Comparison of ENCODE assay signal across 8 mouse cellular contexts in genomic region chr2:118882840-118883679, GRCm38 (mm10). TPM values are rescaled to one million over a fixed set of nuclear protein-coding genes. Genes with fewer than 3 reads are reported as not detected.
DNase-seq lines count a peak whose midpoint lies in the region; ATAC-seq lines count a peak whose summit lies in the region.

No protein-coding gene starts in this region.

- H3K36me3 ChIP-seq in hindbrain, embryonic 15.5 days = 0 out of 2 replicates have a peak, but pooled peaks cover 4% of the 10 kb centered on the region

- DNase-seq in R1 (ENCODE audit: low read depth, low spot score) = peak; percentile 70
- DNase-seq in cerebellum, postnatal 25 days = peak; percentile 94
- peak; percentile 91 to 93 for DNase-seq in frontal cortex, postnatal 25 days (ENCODE audit: low spot score in 2 of 2)
- DNase-seq in left cerebral cortex, adult 18-20 months (ENCODE audit: low spot score in 2 of 2) = peak; percentile 91 to 93
- DNase-seq in right cerebral cortex, adult 18-20 months = peak; percentile 86
- DNase-seq in urinary bladder, postnatal 10 days (ENCODE audit: low spot score) = peak; percentile 73

- peaks cover 12% of the 10 kb centered on the region for H3K4me1 ChIP-seq in hindbrain, embryonic 15.5 days (replicated peaks)

- 2% methylated on average over 32 of the region's 32 CpGs for WGBS in hindbrain, embryonic 15.5 days

- H3K9ac ChIP-seq in hindbrain, embryonic 15.5 days = peak overlapping the region; percentile 47

- no peak overlapping the region for H3K27ac ChIP-seq in hindbrain, embryonic 15.5 days (replicated peaks)

- peak; percentile 80 for ATAC-seq in hindbrain, embryonic 15.5 days (ENCODE audit: low FRiP score, low read depth)
- peak; percentile 96 for ATAC-seq in megakaryocyte, adult 5-6 weeks (ENCODE audit: poor library complexity, severe bottlenecking)

- peak overlapping the region; percentile 85 for H3K4me2 ChIP-seq in hindbrain, embryonic 15.5 days

- H3K9me3 ChIP-seq in hindbrain, embryonic 15.5 days = no peaks in the 10 kb centered on the region

- peaks cover 9% of the 10 kb centered on the region; the same call in 1 of the 2 replicates for H3K27me3 ChIP-seq in hindbrain, embryonic 15.5 days

- H3K4me3 ChIP-seq in hindbrain, embryonic 15.5 days = peak overlapping the region; percentile 40

RNA-seq across cellular contexts. Expression of gene Bahd1, which starts 17.1 kb away (rescaled TPM):
- 8.0 and 8.9 TPM in 2 replicates for polyA plus RNA-seq in hindbrain, embryonic 15.5 days (2015; fragmentation: Nextera tagmentation; extraction: Ambion mirVana)
- total RNA-seq in left cerebral cortex, adult 18-20 months (2021) = 10 to 100 TPM; 53.2 to 61.6 TPM
- total RNA-seq in megakaryocyte, adult 5-6 weeks (2015) = 5.1 and 5.3 TPM in 2 replicates
- total RNA-seq in megakaryocyte, adult 5-6 weeks (2017) = 3.2 and 4.2 TPM in 2 replicates

RNA-seq across cellular contexts. Expression of gene Ivd, which starts 21.3 kb away (rescaled TPM):
- polyA plus RNA-seq in hindbrain, embryonic 15.5 days (2015; fragmentation: Nextera tagmentation; extraction: Ambion mirVana) = 45.4 and 51.8 TPM in 2 replicates
- 10 to 100 TPM; 63.1 to 68.5 TPM for total RNA-seq in left cerebral cortex, adult 18-20 months (2021)
- 11.4 and 12.9 TPM in 2 replicates for total RNA-seq in megakaryocyte, adult 5-6 weeks (2015)
- 21.6 and 28.0 TPM in 2 replicates for total RNA-seq in megakaryocyte, adult 5-6 weeks (2017)

RNA-seq across cellular contexts. Expression of gene Chst14, which starts 43.2 kb away (rescaled TPM):
- 6.2 and 6.9 TPM in 2 replicates for polyA plus RNA-seq in hindbrain, embryonic 15.5 days (2015; fragmentation: Nextera tagmentation; extraction: Ambion mirVana)
- total RNA-seq in left cerebral cortex, adult 18-20 months (2021) = 1 to 10 TPM; 1.8 to 2.9 TPM
- 4.6 and 5.3 TPM in 2 replicates for total RNA-seq in megakaryocyte, adult 5-6 weeks (2015)
- total RNA-seq in megakaryocyte, adult 5-6 weeks (2017) = 1.4 and 3.5 TPM in 2 replicates

Comparison
In these comparisons a context has a peak if more than half of its experiments do, and no peak if none do; other contexts are left out.
1. RNA of gene Bahd1, which starts 17.1 kb away (total RNA-seq): 53.2 to 61.6 TPM in left cerebral cortex, adult 18-20 months; 3.2 to 5.3 TPM in megakaryocyte, adult 5-6 weeks; every median in the first group is over 4 times any median in the second.
2. Peak in every context shown above with its lines, with median percentiles within 50 percentile points of each other: DNase-seq.